Mouse (Mus musculus) bone marrow, adult 2 months (tissue): ENCODE measurements around the gene Retreg1. TPM values are rescaled to one million over a fixed set of nuclear protein-coding genes. Genes with fewer than 3 reads are reported as not detected.

Experiments used
- H3K27ac ChIP-seq: fragments of 200-500 bp; 2 replicates; pipeline ENCODE4 v1.5.1; 2012; ENCODE audit warnings: low read depth, mild to moderate bottlenecking, control low read depth, inconsistent platforms, low read length; ENCODE audit not compliant: control insufficient read depth, poor library complexity, insufficient read depth
- H3K4me1 ChIP-seq: fragments of 200-500 bp; 2 replicates; pipeline ENCODE4 v1.6.1; 2011; ENCODE audit warnings: low read length; ENCODE audit not compliant: control insufficient read depth, insufficient read depth
- H3K4me3 ChIP-seq: fragments of 200-500 bp; replicated peaks from 2 replicates; pipeline ENCODE3; 2011; ENCODE audit warnings: mild to moderate bottlenecking, low read depth, low read length, control low read depth; ENCODE audit not compliant: control insufficient read depth
- CTCF ChIP-seq: fragments of 200-500 bp; IDR thresholded peaks from 2 replicates; pipeline ENCODE4 v1.5.1; 2011; ENCODE audit warnings: low read length, control low read depth; ENCODE audit not compliant: control insufficient read depth, insufficient read depth
- POLR2A ChIP-seq: fragments of 200-500 bp; IDR thresholded peaks from 2 replicates; pipeline ENCODE4 v1.6.1; 2011; ENCODE audit warnings: low read depth, mild to moderate bottlenecking, control low read depth, low read length, borderline replicate concordance; ENCODE audit not compliant: control insufficient read depth
- WGBS: fragments of 180-500 bp; shearing (Covaris S2); methylation state at CpG from one replicate; pipeline ENCODE4 v1.1.7; 2018; 5-methylcytosine and 5-hydroxymethylcytosine counted together
- polyA plus RNA-seq: library from polyadenylated mRNA; stranded (reverse); fragments of >200 nt; gene quantifications from 2 replicates; pipeline ENCODE4 v1.2.4, GENCODE M21; 2011; ENCODE audit warnings: low replicate concordance; ENCODE audit not compliant: missing spikeins, insufficient read depth, insufficient read length

Gene Retreg1
- polyA plus RNA-seq, 1 experiment: 7.7 TPM

DNA sequence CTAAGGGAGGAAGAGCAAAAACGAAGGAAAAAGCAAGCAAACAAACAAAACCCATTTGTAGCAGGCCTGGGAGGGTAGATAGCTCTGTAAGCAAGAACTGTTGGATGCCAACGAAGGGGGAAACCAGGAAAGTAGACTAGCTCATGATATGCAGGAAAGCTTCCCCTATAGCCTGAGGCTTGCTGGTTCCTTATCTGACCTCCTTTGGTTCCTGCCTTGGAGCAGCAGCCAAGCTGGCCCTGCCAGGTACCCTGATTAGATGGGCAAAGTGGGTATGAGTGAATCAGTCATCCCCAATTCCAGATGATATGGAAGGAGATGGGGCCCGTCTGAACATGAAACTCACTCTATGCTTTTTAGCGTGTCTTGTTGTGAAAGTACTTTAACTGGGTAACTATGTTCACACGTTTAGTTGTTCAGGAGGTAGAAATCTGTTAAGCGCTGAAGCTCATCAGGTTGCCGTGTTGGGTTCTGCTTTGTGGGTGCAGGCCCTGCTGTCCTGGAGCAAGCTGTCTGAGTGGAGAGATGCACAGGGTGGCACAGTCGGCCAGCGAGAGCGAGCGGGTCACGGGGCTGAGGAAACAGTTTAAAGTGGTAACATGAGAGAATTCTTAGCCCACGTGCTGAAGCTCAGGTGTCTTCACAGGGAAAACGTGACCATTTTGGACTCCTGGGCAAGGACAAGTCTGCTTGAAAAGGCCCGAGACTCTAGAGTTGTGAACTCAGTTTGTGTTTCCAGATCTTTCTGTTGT lies 100.6 kb downstream of the Retreg1 start:
- no peak overlapping the region for H3K27ac ChIP-seq
- no peak for TF ChIP-seq POLR2A
- no peak for TF ChIP-seq CTCF
- WGBS: 71% methylated on average over 15 of the region's 15 CpGs
- peaks cover 1% of the 10 kb centered on the region; the same call in 1 of the 2 replicates for H3K4me1 ChIP-seq
- H3K4me3 ChIP-seq: no peak overlapping the region

DNA sequence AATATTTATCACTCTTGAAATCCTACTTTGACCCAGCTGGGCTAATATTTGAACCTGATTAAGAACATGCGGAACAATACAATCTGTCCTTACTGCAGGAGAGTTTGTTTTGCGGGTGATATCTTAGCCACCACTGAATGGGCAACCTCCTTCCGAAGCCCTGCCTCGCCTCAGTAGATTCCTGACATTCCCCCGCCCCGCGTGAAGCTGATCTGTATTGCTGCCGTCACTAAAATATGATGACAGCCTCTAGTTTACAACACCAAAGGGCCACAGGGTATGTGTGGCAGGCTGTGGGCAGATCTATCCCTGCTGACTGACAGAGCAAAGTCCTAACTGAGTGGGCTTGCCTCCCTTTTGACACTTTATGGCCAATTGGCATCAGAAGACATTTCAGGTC lies 102.2 kb downstream of the Retreg1 start:
- H3K27ac ChIP-seq: no peak overlapping the region
- peaks cover 1% of the 10 kb centered on the region; the same call in 1 of the 2 replicates for H3K4me1 ChIP-seq
- WGBS: 87% methylated on average over 8 of the region's 8 CpGs
- no peak overlapping the region for H3K4me3 ChIP-seq
- TF ChIP-seq CTCF (no peak), POLR2A (no peak)

DNA sequence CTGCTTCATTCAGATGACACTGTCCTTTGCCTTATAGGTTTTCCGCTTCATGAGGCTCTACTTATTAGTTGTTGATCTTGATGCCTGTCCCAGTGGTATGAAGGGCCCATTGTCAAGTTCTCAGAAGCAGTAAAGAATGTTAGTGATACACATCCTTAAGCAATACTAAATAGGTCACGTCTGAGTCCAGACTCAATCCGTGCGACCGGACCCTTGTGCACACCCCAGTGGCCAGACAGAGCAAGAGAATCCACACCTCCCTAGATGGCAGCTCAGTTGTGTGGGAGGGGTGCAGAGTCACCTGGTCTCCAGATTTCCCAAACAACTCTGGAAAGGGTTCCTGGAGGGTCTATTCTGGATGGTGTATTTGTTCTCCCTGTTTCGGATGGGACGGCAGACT lies 103.5 kb downstream of the Retreg1 start:
- WGBS: 85% methylated on average over 7 of the region's 7 CpGs
- no peak overlapping the region for H3K4me3 ChIP-seq
- TF ChIP-seq POLR2A (no peak), CTCF (no peak)
- peaks cover 1% of the 10 kb centered on the region; the same call in 1 of the 2 replicates for H3K4me1 ChIP-seq
- no peak overlapping the region for H3K27ac ChIP-seq

DNA sequence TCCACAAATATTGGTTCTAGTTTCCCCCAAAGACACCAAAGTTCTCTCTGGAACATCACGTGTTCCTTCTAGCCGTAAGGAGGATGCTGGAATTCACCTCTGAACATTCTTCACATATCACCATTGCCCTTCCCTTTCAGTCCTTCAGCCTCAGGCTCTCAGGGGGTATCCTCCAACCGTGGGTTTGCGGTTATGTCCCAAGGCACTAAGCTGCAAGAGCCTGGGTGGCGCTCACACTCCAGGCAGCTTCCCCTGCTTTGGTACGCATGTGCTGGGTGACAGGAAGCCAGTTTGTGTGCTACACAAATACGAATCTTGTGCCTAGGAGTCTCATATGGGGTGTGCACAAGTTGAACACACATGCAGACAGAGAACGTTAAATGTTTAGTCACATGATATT lies 104.4 kb downstream of the Retreg1 start:
- TF ChIP-seq POLR2A: no peak
- no peak for TF ChIP-seq CTCF
- Histone ChIP-seq H3K4me3 (no peak overlapping the region), H3K4me1 (peaks cover 1% of the 10 kb centered on the region; the same call in 1 of the 2 replicates), H3K27ac (no peak overlapping the region)
- 55% methylated on average over 8 of the region's 8 CpGs for WGBS

DNA sequence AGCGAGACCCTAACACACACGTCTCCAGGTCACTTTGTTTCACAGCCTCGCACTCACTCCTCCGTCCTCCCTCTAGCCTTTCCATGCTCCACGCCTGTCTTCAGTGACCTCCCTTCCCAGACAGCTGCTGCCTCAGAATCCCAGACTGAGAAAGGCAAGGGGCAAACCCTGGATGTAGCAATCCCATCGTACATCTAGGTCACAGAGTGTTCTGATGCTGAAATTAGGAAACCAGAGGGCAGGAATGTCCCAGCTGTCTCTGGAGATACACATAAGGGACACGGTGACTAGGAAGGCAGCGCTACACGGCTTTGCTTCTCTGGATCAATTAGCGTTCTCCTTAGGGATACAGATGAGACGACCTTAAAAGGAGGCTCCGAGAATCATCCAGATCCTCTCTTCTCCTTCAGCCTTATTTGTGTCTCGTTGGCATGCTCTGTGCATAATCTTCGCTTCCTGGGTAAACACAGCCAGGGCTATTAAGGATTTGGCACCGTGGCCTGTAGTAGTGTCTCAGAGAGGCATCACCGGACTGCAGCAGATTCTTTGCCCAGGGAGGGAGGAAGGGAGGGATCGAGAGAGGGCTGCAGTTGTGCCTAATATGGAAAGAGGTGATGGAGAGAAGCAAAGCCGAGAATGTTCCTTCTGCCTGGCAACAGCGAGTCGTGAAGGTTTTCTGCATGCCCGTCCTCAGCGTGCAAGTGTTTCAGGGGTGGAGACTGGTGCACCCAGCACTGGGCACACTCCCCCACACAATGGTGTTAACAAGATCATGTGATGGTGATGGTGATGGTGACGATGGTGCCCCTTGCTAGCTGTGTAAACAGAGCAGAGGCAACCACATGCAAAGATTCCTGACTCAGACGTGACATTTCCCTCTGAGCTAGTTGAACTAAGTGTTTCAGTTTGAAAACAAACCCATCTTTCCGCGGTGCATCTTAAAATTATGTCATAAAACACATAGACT lies 105.6 kb downstream of the Retreg1 start:
- 85% methylated on average over 26 of the region's 26 CpGs for WGBS
- Histone ChIP-seq H3K27ac (no peak overlapping the region), H3K4me1 (no peaks in the 10 kb centered on the region; the same call in 1 of the 2 replicates), H3K4me3 (no peak overlapping the region)
- TF ChIP-seq CTCF: no peak
- no peak for TF ChIP-seq POLR2A

DNA sequence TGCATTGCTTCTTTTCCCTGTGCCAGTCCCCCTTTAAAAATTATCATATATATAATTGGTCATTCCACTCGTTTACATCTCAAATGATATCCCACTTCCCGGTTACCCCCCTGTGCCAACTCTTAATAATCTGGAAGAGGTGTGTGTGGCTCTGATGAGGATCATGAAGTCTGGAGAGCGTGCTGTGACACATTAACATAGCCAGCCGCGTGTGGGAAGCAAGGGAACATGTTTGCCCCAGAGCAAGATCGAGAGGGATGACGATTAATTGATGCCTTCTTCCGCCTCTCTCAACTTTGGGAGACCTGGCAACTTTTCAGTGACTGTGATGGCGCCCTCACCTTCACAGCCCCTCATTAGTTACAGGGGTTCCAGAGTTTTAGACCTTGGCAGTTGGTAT lies 106.7 kb downstream of the Retreg1 start:
- TF ChIP-seq CTCF (no peak), POLR2A (no peak)
- no peak overlapping the region for H3K27ac ChIP-seq
- no peaks in the 10 kb centered on the region; the same call in 1 of the 2 replicates for H3K4me1 ChIP-seq
- 85% methylated on average over 9 of the region's 9 CpGs for WGBS
- no peak overlapping the region for H3K4me3 ChIP-seq

DNA sequence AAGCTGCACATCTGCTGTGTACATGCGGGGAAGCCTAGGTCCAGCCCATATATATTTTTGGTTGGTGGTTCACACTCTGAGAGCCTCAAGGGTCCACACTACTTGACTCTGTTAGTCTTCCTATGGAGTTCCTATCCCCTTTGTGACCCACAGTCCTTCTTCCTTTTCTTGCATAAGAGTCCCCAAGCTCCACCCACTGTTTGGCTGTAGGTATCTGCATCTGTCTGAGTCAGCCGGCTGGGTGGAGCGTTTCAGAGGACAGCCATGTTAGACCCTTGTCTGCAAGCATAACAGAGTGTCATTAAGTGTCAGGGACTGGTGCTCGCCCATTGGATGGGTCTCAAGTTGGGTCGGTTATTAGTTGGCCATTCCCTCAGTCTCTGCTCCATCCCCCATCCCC lies 107.6 kb downstream of the Retreg1 start:
- 57% methylated on average over 5 of the region's 5 CpGs for WGBS

DNA sequence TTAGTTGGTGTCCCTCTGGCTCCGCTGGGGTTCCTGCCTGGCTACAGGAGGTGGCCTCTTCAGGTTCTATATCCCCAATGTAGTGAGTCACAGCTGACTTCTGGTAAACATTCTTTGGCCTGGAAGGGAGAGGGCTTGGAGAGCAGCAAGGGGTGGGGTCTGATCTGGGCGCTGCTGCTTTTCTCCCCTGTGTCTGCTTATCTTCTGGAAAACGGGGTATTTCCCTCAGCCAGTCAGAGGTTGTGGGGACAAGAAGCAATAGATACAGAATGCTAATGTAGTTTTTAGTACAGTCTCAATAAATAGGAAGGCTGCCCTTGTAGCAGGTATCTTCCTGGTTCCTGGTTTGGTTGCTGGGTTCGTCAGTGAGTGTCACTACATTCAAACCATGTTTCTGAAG lies 108.1 kb downstream of the Retreg1 start:
- TF ChIP-seq CTCF: no peak
- TF ChIP-seq POLR2A: no peak
- no peak overlapping the region for H3K27ac ChIP-seq
- no peak overlapping the region for H3K4me3 ChIP-seq
- no peaks in the 10 kb centered on the region; the same call in 1 of the 2 replicates for H3K4me1 ChIP-seq
- WGBS: 69% methylated on average over 4 of the region's 4 CpGs

More for the DNA sequence above, 107.6 kb downstream of the Retreg1 start:
- H3K4me1 ChIP-seq: no peaks in the 10 kb centered on the region; the same call in 1 of the 2 replicates
- no peak overlapping the region for H3K4me3 ChIP-seq
- no peak overlapping the region for H3K27ac ChIP-seq
- TF ChIP-seq CTCF (no peak), POLR2A (no peak)
